16 mouse cellular contexts compared by ENCODE assay signal in genomic region chr9:55423451-55424424, GRCm38 (mm10).
DNase-seq lines count a peak whose midpoint lies in the region; ATAC-seq lines count a peak whose summit lies in the region.
"Had no signal": no experiment of that assay in that cellular context is flagged by ENCODE, and none has a peak within 500 bp of the region (broad histone marks: within the 10 kb centered on the region; RNA-seq: fewer than 3 reads in every experiment).

No protein-coding gene starts in this region.

- H3K36me3 ChIP-seq in kidney, embryonic 14.5 days (ENCODE audit: control insufficient read depth, insufficient read depth, low read length) = no peaks in the 10 kb centered on the region
- no peaks in the 10 kb centered on the region for H3K36me3 ChIP-seq in forebrain, embryonic 15.5 days
- H3K36me3 ChIP-seq: heart, embryonic 12.5 days; limb, embryonic 15.5 days; midbrain, embryonic 12.5 days; neural tube, embryonic 12.5 days had no signal

- no peak overlapping the region for H3K9ac ChIP-seq in kidney, embryonic 14.5 days (ENCODE audit: low read depth, low read length)
- H3K9ac ChIP-seq in forebrain, embryonic 15.5 days (replicated peaks) = no peak overlapping the region
- H3K9ac ChIP-seq: heart, embryonic 12.5 days; hindbrain, embryonic 14.5 days; limb, embryonic 15.5 days; midbrain, embryonic 12.5 days; neural tube, embryonic 12.5 days had no signal

- H3K27me3 ChIP-seq in kidney, embryonic 14.5 days (ENCODE audit: control insufficient read depth, insufficient read depth, low read length) = no peaks in the 10 kb centered on the region
- H3K27me3 ChIP-seq in forebrain, embryonic 15.5 days = no peaks in the 10 kb centered on the region
- H3K27me3 ChIP-seq: limb, embryonic 15.5 days; midbrain, embryonic 12.5 days; neural tube, embryonic 12.5 days had no signal

- no peaks in the 10 kb centered on the region for H3K4me1 ChIP-seq in kidney, embryonic 14.5 days (ENCODE audit: control insufficient read depth, insufficient read depth, low read length)
- H3K4me1 ChIP-seq in forebrain, embryonic 15.5 days = no peaks in the 10 kb centered on the region
- H3K4me1 ChIP-seq: heart, embryonic 12.5 days had no signal

- WGBS in kidney, embryonic 14.5 days = 62% methylated on average over 14 of the region's 14 CpGs
- WGBS in forebrain, embryonic 15.5 days = 64% methylated on average over 14 of the region's 14 CpGs

- DNase-seq in kidney, adult 11 months = no peak
- DNase-seq in adipocyte (ENCODE audit: low spot score) = peak; percentile 65
- DNase-seq in cerebellum, adult 9-10 months = peak; percentile 75
- peak; percentile 9 to 44 for DNase-seq in kidney, postnatal 25 days
- DNase-seq in gastrocnemius, postnatal 4 days (ENCODE audit: low spot score in 2 of 2) = no peak
- no peak for DNase-seq in thymus, postnatal 10 days (ENCODE audit: low spot score in 2 of 2)
- DNase-seq: gastrocnemius, adult 2 months; right cerebral cortex, adult 18-20 months had no signal

- no peak overlapping the region for H3K4me2 ChIP-seq in kidney, embryonic 14.5 days (replicated peaks; ENCODE audit: low read depth, low read length)
- H3K4me2 ChIP-seq in forebrain, embryonic 15.5 days (replicated peaks) = no peak overlapping the region
- H3K4me2 ChIP-seq: heart, embryonic 12.5 days; hindbrain, embryonic 14.5 days; limb, embryonic 15.5 days; midbrain, embryonic 12.5 days; neural tube, embryonic 12.5 days had no signal

- no peak overlapping the region for H3K27ac ChIP-seq in kidney, embryonic 14.5 days (ENCODE audit: low read depth, low read length)
- H3K27ac ChIP-seq in forebrain, embryonic 15.5 days (replicated peaks) = no peak overlapping the region
- H3K27ac ChIP-seq: gastrocnemius, adult 2 months; hindbrain, embryonic 14.5 days; limb, embryonic 15.5 days; midbrain, embryonic 12.5 days; neural tube, embryonic 12.5 days had no signal

- no peaks in the 10 kb centered on the region for H3K9me3 ChIP-seq in kidney, embryonic 14.5 days (ENCODE audit: control insufficient read depth, low read length)
- no peaks in the 10 kb centered on the region for H3K9me3 ChIP-seq in forebrain, embryonic 15.5 days
- H3K9me3 ChIP-seq: limb, embryonic 15.5 days had no signal

- H3K4me3 ChIP-seq in kidney, embryonic 14.5 days (ENCODE audit: low read length) = no peak overlapping the region
- no peak overlapping the region for H3K4me3 ChIP-seq in forebrain, embryonic 15.5 days
- H3K4me3 ChIP-seq: gastrocnemius, adult 2 months; heart, embryonic 12.5 days; limb, embryonic 15.5 days; midbrain, embryonic 12.5 days; neural tube, embryonic 12.5 days had no signal

- 0 out of 2 replicates have a peak, but pooled peaks have one; percentile 36 for ATAC-seq in kidney, embryonic 14.5 days (ENCODE audit: low FRiP score, low TSS enrichment)
- ATAC-seq in forebrain, embryonic 15.5 days (replicated peaks) = no peak
- ATAC-seq: lung, postnatal 0 days had no signal

Comparison
In these comparisons a context has a peak if more than half of its experiments do, and no peak if none do; other contexts are left out.
1. DNase-seq: peak in adipocyte (single experiment), cerebellum, adult 9-10 months (single experiment) and kidney, postnatal 25 days (2 of 2); none in kidney, adult 11 months (single experiment), gastrocnemius, postnatal 4 days (0 of 2) and thymus, postnatal 10 days (0 of 2).